Mouse (Mus musculus) CD4-positive, CD25-positive, alpha-beta regulatory T cell, adult 2 months (primary cell): ENCODE measurements at regions not wholly inside any gene's neighbourhood (a gene's known extent, or its start where the extent isn't known, plus 50 kb on each side); places are given as distances from the start of the nearest gene placed in this dataset.

Experiments used
- DNase-seq: peaks from one replicate; pipeline ENCODE4 v3.0.0-alpha.2; 2012; ENCODE audit warnings: low read depth, low spot score

- no peak for DNase-seq
Measured at GRCm38 (mm10) chr8:89358411-89358810, 314.4 kb upstream of the Sall1 start.

- no peak for DNase-seq
Measured at GRCm38 (mm10) chr8:89345547-89345946, 301.6 kb upstream of the Sall1 start.

GRCm38 (mm10) chr8:89341686-89342085, 297.7 kb upstream of the Sall1 start:
- DNase-seq, result no peak

DNA sequence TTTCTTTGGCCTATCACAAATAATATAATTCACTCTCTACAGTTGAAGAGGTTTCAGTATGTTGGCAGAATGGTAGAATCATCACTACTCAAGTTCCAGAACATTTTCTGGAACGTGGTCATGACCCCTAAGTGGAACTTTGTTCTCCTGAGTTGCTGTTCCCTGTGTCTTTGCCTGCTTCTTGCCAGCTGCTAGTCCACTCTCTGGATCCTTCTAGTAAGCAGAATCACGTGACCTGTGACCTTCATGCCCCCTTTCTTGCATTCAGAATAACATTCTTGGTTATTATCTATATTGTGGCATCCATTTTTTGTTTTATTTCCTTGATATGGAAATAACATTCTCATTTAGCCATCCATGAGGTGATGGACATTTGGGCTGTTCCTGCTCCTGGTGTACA, 291.5 kb upstream of the Sall1 start:
- no peak for DNase-seq

DNA sequence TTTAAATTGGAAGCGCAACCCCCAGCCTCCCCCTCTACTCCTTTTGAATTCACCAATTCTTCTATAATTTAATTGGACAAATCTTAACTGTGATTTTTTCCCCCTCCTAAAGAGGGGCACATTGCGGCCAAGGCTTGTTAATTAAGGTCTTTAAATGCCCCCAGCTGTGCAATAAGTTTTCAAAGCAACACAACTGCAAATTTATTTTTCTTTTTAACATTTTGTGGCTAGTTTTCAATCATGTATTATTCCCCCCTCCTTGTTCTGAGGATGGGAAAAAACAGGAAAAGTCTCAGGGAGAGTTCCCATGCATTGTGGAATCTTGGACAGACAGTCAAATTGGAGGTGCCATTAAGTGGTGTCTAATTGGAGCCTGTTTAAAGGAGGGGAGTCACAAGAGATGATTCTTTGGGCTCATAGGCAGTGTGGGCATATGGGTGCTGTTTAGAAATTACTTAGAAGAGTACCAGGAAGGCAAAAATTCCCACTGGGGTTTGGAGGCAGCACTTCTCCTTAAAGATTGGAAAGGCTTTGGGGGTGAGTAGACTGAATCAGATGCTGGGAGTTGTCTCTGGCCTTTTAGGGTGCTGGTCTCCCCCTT, 281.9 kb upstream of the Sall1 start:
- no peak for DNase-seq

- DNase-seq, result no peak
Measured at GRCm38 (mm10) chr8:89325248-89325645, 281.3 kb upstream of the Sall1 start.

- DNase-seq, result no peak
Measured at GRCm38 (mm10) chr8:89324462-89325247, 280.7 kb upstream of the Sall1 start.

GRCm38 (mm10) chr8:89317514-89318289, 273.7 kb upstream of the Sall1 start:
- no peak for DNase-seq

DNA sequence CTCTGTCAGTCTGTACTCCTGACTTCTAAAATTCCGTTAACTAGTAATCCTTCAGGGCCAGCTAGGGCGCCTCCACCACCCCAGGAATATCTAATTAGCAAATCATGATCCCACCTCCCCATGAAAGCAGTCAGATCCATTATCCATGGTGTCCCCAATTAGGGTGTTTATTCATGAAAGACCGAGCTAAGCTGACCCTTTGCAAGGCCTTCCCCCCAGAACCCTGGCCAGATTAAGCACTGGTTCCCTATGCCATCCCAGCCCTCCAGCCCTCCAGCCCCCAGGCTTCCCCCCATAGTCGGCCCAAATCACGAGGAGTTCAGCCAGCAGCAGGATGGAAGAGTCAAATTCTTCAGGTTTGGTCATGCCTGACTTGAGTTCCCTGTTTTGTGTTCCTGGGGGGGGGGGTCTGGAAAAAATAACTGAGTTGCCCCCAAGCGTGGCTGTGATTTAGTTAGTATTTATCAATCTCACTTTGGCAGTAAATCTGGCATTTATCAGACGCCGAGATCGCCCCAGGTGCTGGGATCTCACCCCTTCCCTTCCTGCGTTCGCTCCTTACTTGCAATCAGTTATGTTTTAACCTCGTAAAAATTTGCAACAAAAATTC, 272.7 kb upstream of the Sall1 start:
- DNase-seq, result no peak

GRCm38 (mm10) chr8:89314907-89315306, 270.9 kb upstream of the Sall1 start:
- DNase-seq, result no peak

DNA sequence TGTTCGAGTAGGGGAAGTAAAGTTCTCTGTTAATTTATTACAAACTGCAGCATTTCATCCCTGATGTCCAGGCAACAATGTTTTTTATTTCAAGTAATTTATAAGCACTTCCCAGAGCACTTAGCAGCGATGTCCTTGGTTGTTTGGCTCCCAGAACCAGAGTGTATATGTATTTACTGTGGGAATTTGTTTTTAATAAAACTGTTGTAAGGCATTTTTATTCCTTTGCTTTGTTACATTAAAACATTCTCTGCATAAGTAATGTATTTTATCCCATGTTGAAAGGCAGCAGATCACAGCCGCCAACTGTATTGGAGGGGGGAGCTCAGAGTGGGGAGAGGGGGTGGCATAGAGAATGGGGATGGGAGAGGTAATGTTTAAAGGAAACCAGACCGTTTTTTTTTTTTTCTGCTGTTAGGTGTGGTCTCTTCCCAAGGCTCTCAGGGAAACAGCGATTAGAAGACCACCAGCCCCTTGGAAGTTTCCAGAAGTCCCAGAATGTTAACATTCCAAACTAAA, 266.8 kb upstream of the Sall1 start:
- no peak for DNase-seq

DNA sequence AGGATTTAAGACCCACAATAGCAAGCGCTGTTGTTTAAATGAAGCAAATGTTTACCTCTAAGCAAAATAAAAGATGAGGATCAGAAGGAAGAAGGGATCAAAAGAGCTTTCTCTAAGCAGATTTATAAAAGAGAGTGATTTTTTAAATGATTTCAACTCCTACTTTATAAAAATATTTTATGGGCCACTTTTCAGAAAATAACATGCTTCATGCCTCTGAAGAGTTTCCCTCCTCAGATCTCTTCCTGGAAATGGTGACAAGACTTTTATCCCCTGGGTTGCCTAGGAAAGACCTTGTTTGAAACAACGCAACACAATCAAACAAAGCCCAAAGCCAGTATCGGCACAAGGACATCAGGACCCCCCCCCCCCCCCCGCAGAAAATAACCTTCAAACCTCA, 265.6 kb upstream of the Sall1 start:
- DNase-seq, result no peak

- no peak for DNase-seq
Measured at GRCm38 (mm10) chr8:89308950-89309349, 265.0 kb upstream of the Sall1 start.

DNA sequence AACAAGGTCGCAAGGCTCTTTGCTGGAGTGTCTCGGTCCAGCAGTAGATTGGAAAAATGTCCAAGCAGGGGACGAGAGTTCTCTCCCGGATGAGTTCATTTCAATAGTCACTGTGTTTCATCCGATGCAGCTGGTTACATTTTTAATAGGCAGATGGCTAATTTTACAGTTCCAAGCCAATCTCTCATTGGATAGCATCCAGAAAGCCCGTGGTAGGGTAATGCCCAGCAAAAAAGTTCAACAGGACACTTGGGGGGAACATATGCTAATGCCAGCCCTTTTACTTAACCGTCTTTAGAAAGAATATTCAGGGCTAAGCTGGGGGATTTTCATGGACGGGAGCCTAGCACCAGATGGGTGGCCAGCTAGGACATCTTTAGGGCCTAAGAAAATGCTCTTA, 264.6 kb upstream of the Sall1 start:
- no peak for DNase-seq

GRCm38 (mm10) chr8:89307601-89308000, 263.6 kb upstream of the Sall1 start:
- no peak for DNase-seq

DNA sequence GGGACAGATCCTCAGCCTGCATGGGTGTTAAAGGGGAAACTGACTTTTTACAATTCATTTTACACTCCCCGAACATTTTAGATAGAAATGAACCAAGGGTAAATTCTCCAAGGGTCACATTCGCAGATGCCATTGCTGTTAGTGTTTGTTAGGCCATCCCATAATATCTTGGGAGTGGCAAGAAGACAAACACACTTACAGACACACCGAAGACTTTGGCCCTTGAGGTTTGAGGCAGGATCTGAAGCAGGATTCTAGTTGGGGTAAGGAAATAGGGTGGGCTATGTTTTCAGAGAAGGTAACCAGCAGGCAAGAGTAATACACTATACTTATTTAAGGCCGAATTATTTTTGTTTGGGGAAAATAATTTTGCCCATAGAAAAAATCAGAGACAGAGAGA, 263.1 kb upstream of the Sall1 start:
- no peak for DNase-seq

DNA sequence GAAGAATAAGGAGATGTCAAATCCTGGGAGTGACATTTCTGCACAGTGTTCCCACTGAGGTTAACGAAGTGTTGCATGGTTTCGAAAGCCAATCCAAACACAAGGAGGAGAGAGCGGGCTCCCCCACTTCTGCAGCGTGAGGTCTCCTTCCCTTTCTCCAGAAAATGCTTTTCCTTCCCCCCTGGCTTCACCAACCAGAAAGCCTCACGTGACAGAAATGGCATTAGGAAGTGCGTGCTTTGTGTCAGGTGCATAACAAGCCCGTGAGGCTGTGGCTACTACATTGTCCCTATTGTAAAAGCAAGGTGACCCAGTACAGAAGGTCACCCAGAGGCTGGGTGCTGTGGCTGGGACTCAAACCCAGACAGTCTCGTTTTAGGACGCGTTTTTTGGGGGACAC, 260.2 kb upstream of the Sall1 start:
- DNase-seq, result no peak

DNA sequence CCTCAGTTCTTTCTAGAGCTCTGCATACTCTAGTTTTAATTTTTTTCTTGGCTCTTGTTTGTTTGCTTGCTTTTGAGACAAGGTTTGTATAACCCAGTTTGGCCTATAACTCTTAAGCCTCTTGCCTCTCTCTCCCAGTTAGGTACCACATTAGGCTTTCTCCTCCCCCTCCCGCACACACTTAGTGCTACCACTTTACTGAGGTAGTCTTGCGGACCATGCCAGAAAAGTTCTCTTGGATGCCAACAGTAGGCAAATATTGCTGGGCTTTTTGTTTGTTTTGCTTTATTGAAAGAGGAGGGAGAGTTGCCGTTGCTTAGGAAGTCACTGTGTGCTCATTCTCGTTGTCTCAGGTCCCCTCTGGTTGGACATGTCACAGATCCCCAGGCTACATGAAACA, 259.4 kb upstream of the Sall1 start:
- DNase-seq, result no peak

- DNase-seq, result no peak
Measured at GRCm38 (mm10) chr8:89299637-89300036, 255.7 kb upstream of the Sall1 start.

DNA sequence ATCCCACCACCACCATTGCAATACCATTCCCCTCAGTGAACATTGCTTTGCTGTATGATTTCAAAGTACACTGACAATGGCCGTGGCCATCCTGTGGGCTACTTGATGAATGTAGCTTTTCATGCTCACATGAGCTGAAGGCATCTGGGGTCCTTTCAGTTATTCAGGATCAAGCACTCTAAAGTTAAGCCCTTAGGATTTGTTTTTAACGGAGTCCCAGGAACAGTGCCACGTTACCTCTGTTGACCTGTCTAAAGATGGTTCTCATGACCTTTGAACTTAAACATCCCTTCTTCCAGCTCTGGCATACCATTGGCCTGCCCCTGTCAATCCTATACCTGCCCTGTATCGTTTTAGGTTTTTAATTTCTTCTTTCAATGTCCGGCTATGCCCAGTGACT, 251.7 kb upstream of the Sall1 start:
- no peak for DNase-seq

GRCm38 (mm10) chr8:89289017-89289416, 245.1 kb upstream of the Sall1 start:
- no peak for DNase-seq
